Mouse (Mus musculus) cerebellum, adult 2 months (tissue): Measurements from ENCODE around the gene Casp3.

Experiments used
- CTCF ChIP-seq: fragments of 200-500 bp; IDR thresholded peaks from 2 replicates; pipeline ENCODE4 v1.5.1; 2011; ENCODE audit warnings: low read depth, mild to moderate bottlenecking, control low read depth, low read length, moderate library complexity, borderline replicate concordance; ENCODE audit not compliant: insufficient read depth
- POLR2A ChIP-seq: fragments of 200-500 bp; IDR thresholded peaks from 2 replicates; pipeline ENCODE4 v1.6.1; 2011; ENCODE audit warnings: low read length, control low read depth, borderline replicate concordance; ENCODE audit not compliant: insufficient read depth

DNA sequence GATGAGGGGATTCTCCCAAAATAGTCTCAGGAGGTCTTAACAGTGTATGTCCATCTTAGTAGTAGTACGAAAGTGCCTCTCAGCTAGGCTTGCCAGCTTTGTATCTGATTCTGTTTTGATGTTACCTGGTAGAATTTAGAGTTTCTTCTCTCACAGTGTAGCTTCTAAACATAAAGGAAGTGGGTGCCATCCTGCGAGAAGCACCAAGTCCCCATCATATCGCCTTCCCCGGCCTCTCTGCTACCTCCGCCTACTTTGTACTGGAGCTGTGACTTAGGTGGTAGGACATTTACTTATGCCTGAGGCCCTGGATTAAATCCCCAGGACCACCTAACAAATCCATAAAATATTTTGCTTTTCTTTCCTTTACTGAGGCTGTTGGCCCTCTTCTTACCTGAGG, 9.6 kb downstream of the Casp3 start:
- TF ChIP-seq POLR2A (no peak), CTCF (no peak)
